Mouse (Mus musculus) CD4-positive helper T cell, adult 2 months (primary cell): ENCODE data around the gene Supt5.

Experiments used
- DNase-seq: peaks from one replicate; pipeline ENCODE4 v3.0.0-alpha.2; 2012; ENCODE audit warnings: low read depth, missing footprints, low spot score

The Supt5 gene

GRCm38 (mm10) chr7:28353267-28353666, 14.7 kb upstream of the Supt5 start:
- DNase-seq: peak; percentile 28

DNA sequence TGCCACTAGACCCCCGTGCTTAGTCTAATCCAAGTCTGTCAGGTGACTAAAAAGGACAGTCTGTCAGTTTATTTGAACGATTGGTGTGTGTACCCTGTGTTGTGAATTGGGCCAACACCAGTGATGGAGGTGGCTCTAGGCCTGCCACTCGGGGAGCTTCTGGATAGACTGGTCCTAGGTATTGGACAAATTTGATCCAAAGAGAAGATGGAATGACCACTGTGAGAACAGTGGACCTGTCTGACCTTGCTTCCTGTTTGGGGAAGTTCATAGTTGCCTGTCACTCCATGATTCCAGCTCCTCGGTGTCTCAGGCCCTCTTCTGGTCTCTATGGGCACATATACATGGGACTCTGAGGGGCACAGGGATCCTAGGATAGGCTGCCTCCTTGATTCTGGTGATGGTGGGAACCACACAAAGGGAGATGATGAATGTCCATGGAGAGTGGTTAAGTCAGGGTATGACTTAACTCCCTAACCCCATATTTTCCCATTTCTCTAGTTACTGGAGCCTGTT, 13.2 kb upstream of the Supt5 start:
- DNase-seq: no peak

DNA sequence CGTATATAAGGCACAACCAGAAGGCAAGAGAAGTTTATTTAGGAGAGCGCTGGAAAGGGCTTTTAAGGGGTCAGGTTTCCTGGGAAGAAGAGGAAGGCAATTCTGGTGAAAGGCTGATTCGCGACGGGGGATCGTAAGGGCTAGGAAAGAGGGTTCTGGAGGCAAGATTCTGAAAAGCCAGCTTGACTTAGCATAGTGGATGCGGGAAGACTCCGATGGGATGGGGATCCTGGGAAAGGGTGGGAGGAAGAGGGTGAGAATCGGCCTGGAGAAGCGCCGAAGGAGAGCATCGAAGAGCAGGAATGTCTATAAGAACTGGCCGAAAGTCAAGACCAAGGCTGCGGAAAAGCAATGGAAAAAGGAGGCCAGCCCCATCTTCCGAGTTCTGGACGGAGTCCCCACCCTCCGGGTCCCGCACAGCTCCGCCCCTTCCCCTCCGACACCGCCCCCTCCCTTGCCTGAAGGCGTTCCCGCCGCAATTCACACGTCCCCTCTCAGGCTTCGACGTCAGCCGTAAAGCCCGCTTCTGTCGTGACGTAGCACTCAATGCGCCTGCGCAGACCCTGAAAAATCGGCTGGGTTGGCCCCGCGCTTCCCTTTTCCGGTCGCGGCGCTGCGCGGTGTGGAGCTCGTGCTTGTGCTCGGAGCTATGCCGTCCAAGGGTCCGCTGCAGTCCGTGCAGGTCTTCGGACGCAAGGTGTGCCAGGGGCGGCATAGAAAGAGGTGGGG, 11.8 kb upstream of the Supt5 start, which contains the start of gene Rps16:
Gene Rps16, plus strand, starts transcription at position 498 of the 729 bp plus-strand sequence.
- DNase-seq: peak; percentile 97

DNA sequence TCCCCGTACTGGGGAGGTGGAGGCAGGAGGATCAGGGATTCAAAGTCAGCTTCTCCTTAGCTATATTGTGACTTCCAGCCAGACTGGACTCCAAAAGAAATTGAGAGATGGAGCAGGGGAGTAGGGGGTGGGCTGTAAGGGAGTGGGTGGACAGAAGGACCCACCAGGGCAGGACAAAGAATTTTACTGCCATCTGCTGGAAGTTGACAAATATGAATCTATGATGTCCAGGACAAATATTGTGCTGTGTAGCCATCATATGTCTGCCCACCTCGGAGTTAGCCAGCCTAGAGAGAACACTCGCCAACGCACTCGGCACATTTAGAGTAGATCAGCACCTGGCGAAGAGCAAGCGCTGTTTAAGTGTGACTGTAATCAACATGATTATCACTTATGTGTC, 10.1 kb upstream of the Supt5 start:
- DNase-seq: no peak

GRCm38 (mm10) chr7:28347746-28348145, 9.2 kb upstream of the Supt5 start:
- DNase-seq: no peak

DNA sequence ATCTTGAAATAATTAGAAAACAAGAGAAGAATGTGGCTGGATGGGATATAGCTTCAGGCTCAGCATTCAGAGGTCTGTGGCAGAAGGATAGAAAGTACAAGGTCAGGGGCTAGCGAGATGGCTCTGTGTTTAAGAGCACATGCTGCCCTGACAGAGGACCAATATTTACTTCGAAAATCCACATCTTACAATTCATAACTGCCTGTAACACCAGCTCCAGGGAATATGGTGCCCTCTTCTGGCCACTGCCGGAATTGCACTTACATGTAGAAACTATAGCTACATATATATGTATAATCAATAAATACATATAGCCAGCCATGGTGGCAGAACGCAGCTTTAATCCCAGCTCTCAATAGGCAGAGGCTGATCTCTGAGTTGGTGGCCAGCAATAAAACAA, 6.1 kb upstream of the Supt5 start:
- peak; percentile 83 for DNase-seq

- no peak for DNase-seq
Measured at GRCm38 (mm10) chr7:28341381-28341780, 2.8 kb upstream of the Supt5 start.

- peak; percentile 79 for DNase-seq
Measured at GRCm38 (mm10) chr7:28339213-28339917, 819 bp upstream of the Supt5 start.

DNA sequence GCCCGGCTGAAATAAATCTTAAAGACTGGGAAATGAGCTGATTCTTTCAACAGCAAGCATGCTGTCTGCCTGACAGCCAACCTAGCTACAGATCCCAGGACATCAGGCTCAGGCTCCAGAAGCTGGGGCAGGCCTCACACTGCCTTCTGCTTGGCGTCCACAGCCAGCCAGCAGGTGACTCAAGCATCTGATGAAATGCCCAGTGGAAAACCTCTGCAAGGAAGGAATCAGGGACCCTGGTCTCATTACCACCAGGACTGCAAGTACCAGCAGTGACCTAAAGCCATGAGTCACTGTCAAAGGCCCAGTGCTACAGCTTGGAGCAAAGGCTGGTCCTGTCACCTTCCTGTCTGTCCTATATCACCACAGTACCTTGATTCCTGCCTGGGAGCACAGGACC, 3.1 kb downstream of the Supt5 start:
- no peak for DNase-seq

DNA sequence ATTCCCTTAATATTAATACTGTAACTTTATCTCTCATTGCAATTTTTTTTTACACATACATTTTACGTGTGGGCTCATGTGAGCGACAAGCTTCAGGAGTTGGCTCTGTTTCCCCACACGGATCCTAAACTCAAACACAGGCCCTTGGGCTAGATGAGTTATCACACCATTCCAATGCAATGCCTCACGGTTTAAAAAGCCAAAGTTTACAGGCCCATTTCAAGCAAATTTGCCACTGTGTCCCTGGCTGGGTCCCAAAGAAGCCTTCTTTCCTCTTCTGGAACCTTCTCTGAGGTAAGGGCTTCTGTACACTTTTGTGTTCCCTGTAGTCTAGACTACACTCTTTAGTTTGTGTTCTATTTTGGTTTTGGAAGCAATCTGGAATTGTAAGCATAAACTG, 4.0 kb downstream of the Supt5 start:
- no peak for DNase-seq

DNA sequence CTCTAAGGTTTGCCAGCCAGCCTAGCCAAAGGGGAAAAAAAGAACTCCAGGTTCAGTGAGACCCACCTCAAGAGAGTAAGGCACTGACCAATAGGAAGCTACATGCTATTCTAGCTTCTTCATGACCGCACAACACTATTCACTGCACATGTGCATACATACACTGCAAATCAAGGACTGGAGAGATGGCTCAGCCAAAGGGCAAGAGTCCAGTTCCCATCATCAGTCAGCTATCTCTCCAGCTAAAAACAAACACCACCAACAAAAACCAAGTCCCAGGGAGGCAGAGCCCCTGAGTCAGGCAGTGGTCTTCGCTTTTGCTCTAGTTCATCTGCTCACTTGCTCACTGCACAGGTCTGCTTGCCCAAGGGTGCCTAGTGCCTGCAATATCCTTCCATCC, 10.3 kb downstream of the Supt5 start:
- no peak for DNase-seq

GRCm38 (mm10) chr7:28326457-28326856, 12.1 kb downstream of the Supt5 start:
- DNase-seq: peak; percentile 18

GRCm38 (mm10) chr7:28325293-28325692, 13.3 kb downstream of the Supt5 start:
- DNase-seq: no peak

- DNase-seq: no peak
Measured at GRCm38 (mm10) chr7:28321974-28322720, 16.4 kb downstream of the Supt5 start.

DNA sequence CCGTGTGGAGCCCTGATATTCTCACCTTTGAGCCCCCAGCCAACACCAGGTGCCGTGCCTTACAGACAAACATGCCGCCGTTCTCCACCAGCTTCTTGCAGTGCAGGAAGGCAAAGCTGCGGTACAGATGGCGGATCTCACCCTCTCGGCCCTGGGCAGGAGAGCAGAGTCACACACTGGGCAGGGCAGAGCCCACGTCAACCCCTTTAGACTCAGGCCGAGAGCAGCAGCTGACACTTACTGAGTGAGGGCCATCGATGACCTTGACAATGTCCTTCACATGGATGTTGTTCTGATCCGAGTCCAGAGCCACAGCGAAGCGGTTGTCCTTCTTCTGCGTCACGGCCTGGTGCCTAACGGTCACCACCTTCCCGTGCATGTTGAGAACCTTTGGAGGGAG, 19.8 kb downstream of the Supt5 start:
- no peak for DNase-seq

GRCm38 (mm10) chr7:28318036-28318435, 20.5 kb downstream of the Supt5 start:
- DNase-seq: no peak

DNA sequence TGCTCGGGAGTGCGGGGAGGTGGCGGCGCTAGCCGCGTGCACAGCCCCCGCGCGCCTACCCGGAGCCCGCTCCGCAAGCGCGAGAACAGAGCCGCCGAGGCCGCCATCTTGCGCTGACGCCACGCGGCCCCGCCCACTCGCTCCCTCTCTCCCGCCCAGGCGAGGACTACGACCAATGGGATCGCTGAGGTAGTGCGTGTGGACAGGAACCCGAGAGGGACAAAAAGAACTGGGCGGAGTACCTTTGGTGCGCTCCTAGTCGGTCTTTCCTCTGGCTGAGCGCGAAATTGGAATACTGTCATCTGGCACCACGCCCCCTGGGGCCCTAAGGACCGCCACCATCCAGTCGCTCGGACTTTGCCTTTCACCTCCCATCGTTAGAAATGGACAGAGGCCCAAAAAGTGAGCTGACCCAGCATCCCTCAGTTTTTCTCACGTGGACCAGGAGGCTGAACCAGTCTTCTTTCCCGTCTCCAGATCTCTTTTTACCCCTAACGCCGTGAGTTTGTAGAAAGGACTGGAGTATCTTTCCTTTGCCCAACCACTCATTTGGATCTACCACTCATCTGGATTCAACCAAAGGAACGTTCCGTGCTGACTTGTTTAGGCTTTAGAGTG, 26.5 kb downstream of the Supt5 start, which contains the start of gene Timm50:
Gene Timm50, minus strand, starts transcription at position 147 of the 618 bp plus-strand sequence.
- peak; percentile 96 for DNase-seq

GRCm38 (mm10) chr7:28311151-28311925, 27.2 kb downstream of the Supt5 start:
- DNase-seq: peak; percentile 18

- no peak for DNase-seq
Measured at GRCm38 (mm10) chr7:28309737-28310136, 28.8 kb downstream of the Supt5 start.

GRCm38 (mm10) chr7:28306216-28306615, 32.3 kb downstream of the Supt5 start:
- DNase-seq: no peak

DNA sequence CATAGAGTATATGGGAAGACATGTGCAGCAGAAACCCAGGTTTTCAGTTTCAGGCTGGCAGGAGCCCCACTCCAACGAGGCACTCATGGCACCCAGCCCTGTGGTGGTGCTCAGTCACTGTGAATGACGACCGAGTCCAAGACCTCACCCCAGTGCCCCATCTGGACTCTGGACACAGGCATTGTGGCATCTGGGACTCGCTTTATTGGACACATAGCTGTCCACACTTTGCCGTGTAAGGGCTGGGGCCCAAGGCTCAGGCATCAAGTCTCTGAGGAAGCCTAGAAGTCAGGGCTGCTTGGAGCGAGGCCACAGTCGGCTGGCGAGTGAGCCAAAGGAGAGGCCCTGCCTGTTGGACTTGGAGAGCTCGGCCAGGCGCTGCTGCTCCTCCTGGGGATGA, 32.9 kb downstream of the Supt5 start:
- DNase-seq: no peak
